Mouse (Mus musculus) midbrain, embryonic 16.5 days (tissue): Measurements from ENCODE around the gene Olfr263. TPM values are rescaled to one million over a fixed set of nuclear protein-coding genes. Genes with fewer than 3 reads are reported as not detected.

Experiments used
- ATAC-seq: fragments of 200-750 bp; cut with Nextera tagmentation; 2 replicates; pipeline ENCODE4 v1.8.0; 2017; ENCODE audit warnings: moderate TSS enrichment
- H3K27ac ChIP-seq: fragments of 300-500 bp; sonication (generic); 2 replicates; pipeline ENCODE4 v1.5.1; 2014; ENCODE audit warnings: mild to moderate bottlenecking, low read length, mixed read lengths
- H3K27me3 ChIP-seq: fragments of 300-500 bp; sonication (generic); 2 replicates; pipeline ENCODE4 v1.6.1; 2014; ENCODE audit warnings: low read depth, low read length, mixed read lengths; ENCODE audit not compliant: control insufficient read depth, insufficient read depth
- H3K36me3 ChIP-seq: fragments of 300-500 bp; sonication (generic); 2 replicates; pipeline ENCODE4 v1.6.1; 2014; ENCODE audit warnings: mild to moderate bottlenecking, low read length, moderate library complexity, mixed read lengths; ENCODE audit not compliant: control insufficient read depth, insufficient read depth
- H3K4me1 ChIP-seq: fragments of 300-500 bp; sonication (generic); 2 replicates; pipeline ENCODE4 v1.6.1; 2014; ENCODE audit warnings: mild to moderate bottlenecking, low read length, mixed read lengths; ENCODE audit not compliant: control insufficient read depth, insufficient read depth
- H3K4me2 ChIP-seq: fragments of 300-500 bp; sonication (generic); 2 replicates; pipeline ENCODE4 v1.6.1; 2014; ENCODE audit warnings: mild to moderate bottlenecking, low read length, mixed read lengths
- H3K4me3 ChIP-seq: fragments of 300-500 bp; sonication (generic); 2 replicates; pipeline ENCODE4 v1.5.1; 2014; ENCODE audit warnings: low read depth, mild to moderate bottlenecking, low read length, moderate library complexity, mixed read lengths
- H3K9ac ChIP-seq: fragments of 300-500 bp; sonication (generic); 2 replicates; pipeline ENCODE4 v1.6.1; 2014; ENCODE audit warnings: low read depth, low read length, mixed read lengths
- H3K9me3 ChIP-seq: fragments of 300-500 bp; sonication (generic); replicated peaks from 2 replicates; pipeline ENCODE4 v1.6.1; 2014; ENCODE audit warnings: mild to moderate bottlenecking, low read length, mixed read lengths; ENCODE audit not compliant: control insufficient read depth, poor library complexity, severe bottlenecking
- WGBS: fragments of 180-500 bp; shearing (Covaris S2); extraction: QIAGEN DNeasy Blood & Tissue Kit; methylation state at CpG from one replicate; pipeline ENCODE4 v1.1.7; 2014; 5-methylcytosine and 5-hydroxymethylcytosine counted together
- polyA plus RNA-seq: library from polyadenylated mRNA; unstranded; fragments of >200 nt; fragmentation: Nextera tagmentation; extraction: Ambion mirVana; gene quantifications from 2 replicates; pipeline ENCODE4 v1.2.1, GENCODE M21; 2015

The Olfr263 gene
- polyA plus RNA-seq, 1 experiment from 2014 or later: not detected

- H3K36me3 ChIP-seq: no peaks in the 10 kb centered on the region
- H3K4me1 ChIP-seq: peaks cover 10% of the 10 kb centered on the region
- WGBS: under 1% methylated on average over 11 of the region's 11 CpGs
- peak overlapping the region; percentile 43 for H3K4me3 ChIP-seq
- no peaks in the 10 kb centered on the region for H3K27me3 ChIP-seq
- no peaks in the 10 kb centered on the region for H3K9me3 ChIP-seq
- peak overlapping the region; percentile 60 for H3K9ac ChIP-seq
- ATAC-seq: no peak
- H3K27ac ChIP-seq: no peak overlapping the region
- peak overlapping the region; percentile 73 for H3K4me2 ChIP-seq
Observed at GRCm38 (mm10) chr13:21173072-21173471, 43.6 kb downstream of the Olfr263 start.

- H3K36me3 ChIP-seq: no peaks in the 10 kb centered on the region
- no peak for ATAC-seq
- no peaks in the 10 kb centered on the region for H3K27me3 ChIP-seq
- no peak overlapping the region for H3K27ac ChIP-seq
- H3K9ac ChIP-seq: no peak overlapping the region
- H3K9me3 ChIP-seq: no peaks in the 10 kb centered on the region
- WGBS: 65% methylated on average over 11 of the region's 11 CpGs
- peaks cover 16% of the 10 kb centered on the region for H3K4me1 ChIP-seq
- H3K4me2 ChIP-seq: no peak overlapping the region
- no peak overlapping the region for H3K4me3 ChIP-seq
Observed at GRCm38 (mm10) chr13:21176733-21177132, 47.3 kb downstream of the Olfr263 start.

GRCm38 (mm10) chr13:21177657-21178056 lies 48.2 kb downstream of the Olfr263 start:
- no peaks in the 10 kb centered on the region for H3K9me3 ChIP-seq
- peaks cover 22% of the 10 kb centered on the region for H3K4me1 ChIP-seq
- H3K9ac ChIP-seq: no peak overlapping the region
- H3K36me3 ChIP-seq: no peaks in the 10 kb centered on the region
- 72% methylated on average over 5 of the region's 5 CpGs for WGBS
- H3K4me2 ChIP-seq: no peak overlapping the region
- H3K27ac ChIP-seq: no peak overlapping the region
- no peaks in the 10 kb centered on the region for H3K27me3 ChIP-seq
- no peak for ATAC-seq
- H3K4me3 ChIP-seq: no peak overlapping the region

GRCm38 (mm10) chr13:21178364-21178763 lies 48.9 kb downstream of the Olfr263 start:
- H3K9me3 ChIP-seq: no peaks in the 10 kb centered on the region
- ATAC-seq: no peak
- no peak overlapping the region for H3K4me2 ChIP-seq
- H3K36me3 ChIP-seq: peaks cover 5% of the 10 kb centered on the region; the same call in 1 of the 2 replicates
- 81% methylated on average over 5 of the region's 5 CpGs for WGBS
- no peak overlapping the region for H3K9ac ChIP-seq
- H3K4me3 ChIP-seq: no peak overlapping the region
- H3K27me3 ChIP-seq: no peaks in the 10 kb centered on the region
- no peak overlapping the region for H3K27ac ChIP-seq
- peaks cover 21% of the 10 kb centered on the region for H3K4me1 ChIP-seq

GRCm38 (mm10) chr13:21179367-21179723 lies 49.9 kb downstream of the Olfr263 start, which contains the start of gene Trim27:
Gene Trim27 (plus strand): TSS chr13:21179445.
- Histone ChIP-seq H3K4me1 (peaks cover 20% of the 10 kb centered on the region), H3K4me2 (peak within 1 kb of the TSS; percentile 77), H3K36me3 (peaks cover 12% of the 10 kb centered on the region), H3K27ac (peak within 1 kb of the TSS; percentile 97), H3K9ac (peak within 1 kb of the TSS; percentile 86), H3K4me3 (peak within 1 kb of the TSS; percentile 96), H3K27me3 (no peaks in the 10 kb centered on the region), H3K9me3 (no peaks in the 10 kb centered on the region)
- WGBS: 0% methylated on average over 15 of the region's 15 CpGs
- peak; percentile 56 for ATAC-seq

GRCm38 (mm10) chr13:21179724-21180550 lies 50.5 kb downstream of the Olfr263 start:
- Histone ChIP-seq H3K4me3 (peak overlapping the region; percentile 96), H3K9ac (peak overlapping the region; percentile 86), H3K9me3 (no peaks in the 10 kb centered on the region), H3K27me3 (no peaks in the 10 kb centered on the region), H3K36me3 (peaks cover 15% of the 10 kb centered on the region), H3K4me1 (peaks cover 20% of the 10 kb centered on the region), H3K4me2 (peak overlapping the region; percentile 77), H3K27ac (peak overlapping the region; percentile 97)
- ATAC-seq: peak; percentile 97
- under 1% methylated on average over 73 of the region's 80 CpGs for WGBS

GRCm38 (mm10) chr13:21180551-21181530 lies 51.4 kb downstream of the Olfr263 start:
- ATAC-seq: peak; percentile 74
- Histone ChIP-seq H3K4me3 (peak overlapping the region; percentile 96), H3K4me2 (peak overlapping the region; percentile 77), H3K9me3 (no peaks in the 10 kb centered on the region), H3K27me3 (no peaks in the 10 kb centered on the region), H3K9ac (peak overlapping the region; percentile 86), H3K27ac (peak overlapping the region; percentile 97), H3K4me1 (peaks cover 20% of the 10 kb centered on the region), H3K36me3 (peaks cover 17% of the 10 kb centered on the region)
- WGBS: under 1% methylated on average over 70 of the region's 71 CpGs

GRCm38 (mm10) chr13:21181996-21182395 lies 52.6 kb downstream of the Olfr263 start:
- no peak for ATAC-seq
- WGBS: 71% methylated on average over 7 of the region's 7 CpGs
- no peak overlapping the region for H3K27ac ChIP-seq
- peaks cover 24% of the 10 kb centered on the region for H3K36me3 ChIP-seq
- H3K4me1 ChIP-seq: peaks cover 20% of the 10 kb centered on the region
- peak overlapping the region; percentile 77 for H3K4me2 ChIP-seq
- no peak overlapping the region for H3K4me3 ChIP-seq
- no peaks in the 10 kb centered on the region for H3K27me3 ChIP-seq
- H3K9me3 ChIP-seq: no peaks in the 10 kb centered on the region
- no peak overlapping the region for H3K9ac ChIP-seq
